Mouse (Mus musculus) thymus, adult 2 months (tissue): ENCODE results near the gene Rubcnl.

Experiments
- CTCF ChIP-seq: fragments of 200-500 bp; IDR thresholded peaks from 2 replicates; pipeline ENCODE4 v1.5.1; 2012; ENCODE audit warnings: mild to moderate bottlenecking, control low read depth, low read length, moderate library complexity, borderline replicate concordance; ENCODE audit not compliant: control insufficient read depth, poor library complexity, insufficient read depth; ENCODE audit errors: extremely low read depth
- POLR2A ChIP-seq: fragments of 200-500 bp; IDR thresholded peaks from 2 replicates; pipeline ENCODE4 v1.6.1; 2012; ENCODE audit warnings: mild to moderate bottlenecking, low read length, control low read depth, moderate library complexity; ENCODE audit not compliant: control insufficient read depth, poor library complexity, insufficient read depth; ENCODE audit errors: extremely low read depth

DNA sequence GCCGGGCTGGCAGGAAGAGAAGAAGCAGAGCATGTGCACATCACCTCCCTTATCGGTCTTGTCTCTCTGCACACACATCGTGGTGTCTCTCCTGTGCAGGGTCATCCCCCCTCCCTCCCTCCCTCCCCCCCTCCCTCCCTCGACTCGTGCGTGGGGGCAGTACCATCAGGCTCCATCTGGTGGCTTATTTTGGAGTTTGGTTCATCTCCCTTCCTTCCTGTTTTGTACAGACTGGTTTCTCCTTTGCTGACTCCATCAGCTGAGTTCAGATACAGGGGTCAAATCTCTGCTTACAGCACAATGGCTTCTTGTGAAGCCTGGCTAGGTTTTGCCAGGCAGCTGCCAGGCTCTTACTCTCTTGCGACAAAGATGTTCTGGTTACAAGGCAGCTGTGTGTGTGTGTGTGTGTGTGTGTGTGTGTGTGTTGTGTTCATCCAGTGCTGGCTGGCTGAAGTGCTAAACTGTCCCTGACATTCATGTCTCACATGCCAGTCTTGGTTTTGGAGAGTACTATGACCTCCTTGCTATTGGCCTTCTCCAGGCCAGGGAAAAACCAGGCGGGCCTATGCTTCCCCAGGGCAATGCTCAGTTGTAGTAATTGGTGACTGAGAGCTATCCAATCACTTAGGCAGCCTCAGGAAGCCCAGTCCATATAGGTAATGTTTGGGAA is 4.7 kb upstream of the Rubcnl start:
- TF ChIP-seq POLR2A (no peak), CTCF (no peak)
